Mouse (Mus musculus): ENCODE results near the gene Padi3. TPM values are rescaled to one million over a fixed set of nuclear protein-coding genes. Genes with fewer than 3 reads are reported as not detected.

Gene Padi3
- polyA plus RNA-seq, 1 experiment from 2014 or later, result not detected

DNA sequence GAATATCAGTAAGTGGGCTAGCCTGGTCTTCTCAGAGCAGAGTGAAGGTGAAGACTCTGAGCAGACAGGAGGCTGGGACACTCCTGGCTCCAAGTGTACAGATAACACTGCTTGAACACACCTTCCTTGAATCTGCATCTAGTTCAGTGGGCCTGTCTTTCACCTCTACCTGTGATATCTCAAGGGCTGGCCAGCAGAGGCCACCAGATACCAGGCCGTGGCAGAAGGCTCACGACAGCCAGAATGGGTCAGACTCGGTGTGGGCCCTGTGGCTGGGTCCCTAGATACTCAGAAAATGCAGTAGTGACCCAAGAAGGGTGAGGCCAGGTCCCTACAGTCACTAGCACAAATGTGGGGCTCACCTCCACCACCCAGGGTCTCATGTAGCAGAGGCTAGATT, 16.8 kb upstream of the Padi3 start:
- 61% methylated on average over 3 of the region's 3 CpGs for WGBS
- no peaks in the 10 kb centered on the region for H3K4me1 ChIP-seq (ENCODE audit: control insufficient read depth, insufficient read depth, low read length)
- H3K4me3 ChIP-seq (ENCODE audit: low read depth, low read length), result no peak overlapping the region
- ATAC-seq (ENCODE audit: low read depth), result no peak
- H3K36me3 ChIP-seq (ENCODE audit: control insufficient read depth, insufficient read depth, low read length), result no peaks in the 10 kb centered on the region
- no peak overlapping the region for H3K27ac ChIP-seq (ENCODE audit: low read depth, low read length)
- no peaks in the 10 kb centered on the region for H3K9me3 ChIP-seq (ENCODE audit: control insufficient read depth, low read length)
- no peaks in the 10 kb centered on the region for H3K27me3 ChIP-seq (ENCODE audit: control insufficient read depth, insufficient read depth, low read length)
- H3K9ac ChIP-seq (replicated peaks; ENCODE audit: low read depth, low read length), result no peak overlapping the region
- H3K4me2 ChIP-seq (ENCODE audit: low read depth, low read length), result no peak overlapping the region

GRCm38 (mm10) chr4:140825942-140826341, 15.5 kb upstream of the Padi3 start:
- Histone ChIP-seq H3K9ac (replicated peaks; ENCODE audit: low read depth, low read length) (no peak overlapping the region), H3K27me3 (ENCODE audit: control insufficient read depth, insufficient read depth, low read length) (no peaks in the 10 kb centered on the region), H3K4me2 (ENCODE audit: low read depth, low read length) (no peak overlapping the region), H3K4me1 (ENCODE audit: control insufficient read depth, insufficient read depth, low read length) (no peaks in the 10 kb centered on the region), H3K9me3 (ENCODE audit: control insufficient read depth, low read length) (no peaks in the 10 kb centered on the region), H3K36me3 (ENCODE audit: control insufficient read depth, insufficient read depth, low read length) (no peaks in the 10 kb centered on the region), H3K27ac (ENCODE audit: low read depth, low read length) (no peak overlapping the region), H3K4me3 (ENCODE audit: low read depth, low read length) (no peak overlapping the region)
- ATAC-seq (ENCODE audit: low read depth), result 0 out of 2 replicates have a peak, but pooled peaks have one; percentile 28
- 53% methylated on average over 11 of the region's 11 CpGs for WGBS

- Histone ChIP-seq H3K27ac (ENCODE audit: low read depth, low read length) (no peak overlapping the region), H3K4me2 (ENCODE audit: low read depth, low read length) (no peak overlapping the region), H3K4me3 (ENCODE audit: low read depth, low read length) (no peak overlapping the region), H3K9ac (replicated peaks; ENCODE audit: low read depth, low read length) (no peak overlapping the region), H3K27me3 (ENCODE audit: control insufficient read depth, insufficient read depth, low read length) (no peaks in the 10 kb centered on the region), H3K4me1 (ENCODE audit: control insufficient read depth, insufficient read depth, low read length) (no peaks in the 10 kb centered on the region), H3K9me3 (ENCODE audit: control insufficient read depth, low read length) (no peaks in the 10 kb centered on the region), H3K36me3 (ENCODE audit: control insufficient read depth, insufficient read depth, low read length) (no peaks in the 10 kb centered on the region)
- 66% methylated on average over 5 of the region's 5 CpGs for WGBS
- no peak for ATAC-seq (ENCODE audit: low read depth)
Observed at GRCm38 (mm10) chr4:140821988-140822387, 11.5 kb upstream of the Padi3 start.

- Histone ChIP-seq H3K4me2 (ENCODE audit: low read depth, low read length) (no peak overlapping the region), H3K36me3 (ENCODE audit: control insufficient read depth, insufficient read depth, low read length) (no peaks in the 10 kb centered on the region), H3K9me3 (ENCODE audit: control insufficient read depth, low read length) (no peaks in the 10 kb centered on the region), H3K4me3 (ENCODE audit: low read depth, low read length) (no peak overlapping the region), H3K27ac (ENCODE audit: low read depth, low read length) (no peak overlapping the region), H3K9ac (replicated peaks; ENCODE audit: low read depth, low read length) (no peak overlapping the region), H3K4me1 (ENCODE audit: control insufficient read depth, insufficient read depth, low read length) (0 out of 2 replicates have a peak, but pooled peaks cover 4% of the 10 kb centered on the region), H3K27me3 (ENCODE audit: control insufficient read depth, insufficient read depth, low read length) (no peaks in the 10 kb centered on the region)
- WGBS, result 88% methylated on average over 8 of the region's 8 CpGs
- ATAC-seq (ENCODE audit: low read depth), result no peak
Observed at GRCm38 (mm10) chr4:140817413-140817812, 7.0 kb upstream of the Padi3 start.

GRCm38 (mm10) chr4:140815996-140816917, 5.8 kb upstream of the Padi3 start:
- Histone ChIP-seq H3K4me3 (ENCODE audit: low read depth, low read length) (no peak overlapping the region), H3K4me1 (ENCODE audit: control insufficient read depth, insufficient read depth, low read length) (0 out of 2 replicates have a peak, but pooled peaks cover 4% of the 10 kb centered on the region), H3K9ac (replicated peaks; ENCODE audit: low read depth, low read length) (no peak overlapping the region), H3K9me3 (ENCODE audit: control insufficient read depth, low read length) (no peaks in the 10 kb centered on the region), H3K4me2 (ENCODE audit: low read depth, low read length) (no peak overlapping the region), H3K27me3 (ENCODE audit: control insufficient read depth, insufficient read depth, low read length) (no peaks in the 10 kb centered on the region), H3K27ac (ENCODE audit: low read depth, low read length) (no peak overlapping the region), H3K36me3 (ENCODE audit: control insufficient read depth, insufficient read depth, low read length) (no peaks in the 10 kb centered on the region)
- 62% methylated on average over 10 of the region's 10 CpGs for WGBS
- ATAC-seq (ENCODE audit: low read depth), result no peak

DNA sequence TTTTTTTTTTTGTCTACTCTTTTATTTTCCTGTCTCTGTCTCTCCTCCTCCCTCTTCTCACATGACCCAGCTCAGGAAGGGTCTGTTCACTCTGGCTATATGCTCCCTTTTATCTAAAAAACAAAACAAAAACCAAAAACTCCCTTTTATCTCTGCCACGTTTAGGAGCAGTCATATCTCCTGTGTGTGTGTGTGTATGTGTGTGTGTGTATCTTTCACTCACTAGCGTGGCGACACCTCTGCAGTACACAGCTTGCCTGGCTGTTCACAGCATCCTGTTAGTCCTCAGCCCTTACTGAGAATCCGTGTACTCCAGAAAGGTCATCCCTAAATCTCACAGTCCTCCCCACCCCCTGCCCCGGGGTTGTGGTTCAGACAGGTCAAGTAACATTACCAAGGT, 5.0 kb upstream of the Padi3 start:
- no peaks in the 10 kb centered on the region for H3K9me3 ChIP-seq (ENCODE audit: control insufficient read depth, low read length)

GRCm38 (mm10) chr4:140814241-140815225, 4.1 kb upstream of the Padi3 start:
- Histone ChIP-seq H3K4me2 (ENCODE audit: low read depth, low read length) (0 out of 2 replicates have a peak overlapping the region, but pooled peaks have one; percentile 15), H3K4me3 (ENCODE audit: low read depth, low read length) (no peak overlapping the region), H3K9me3 (ENCODE audit: control insufficient read depth, low read length) (no peaks in the 10 kb centered on the region), H3K27me3 (ENCODE audit: control insufficient read depth, insufficient read depth, low read length) (no peaks in the 10 kb centered on the region), H3K27ac (ENCODE audit: low read depth, low read length) (no peak overlapping the region), H3K4me1 (ENCODE audit: control insufficient read depth, insufficient read depth, low read length) (0 out of 2 replicates have a peak, but pooled peaks cover 4% of the 10 kb centered on the region), H3K36me3 (ENCODE audit: control insufficient read depth, insufficient read depth, low read length) (no peaks in the 10 kb centered on the region), H3K9ac (replicated peaks; ENCODE audit: low read depth, low read length) (no peak overlapping the region)
- WGBS, result 23% methylated on average over 36 of the region's 36 CpGs
- no peak for ATAC-seq (ENCODE audit: low read depth)

More for the DNA sequence above, 5.0 kb upstream of the Padi3 start:
- Histone ChIP-seq H3K9ac (replicated peaks; ENCODE audit: low read depth, low read length) (no peak overlapping the region), H3K4me3 (ENCODE audit: low read depth, low read length) (no peak overlapping the region), H3K4me1 (ENCODE audit: control insufficient read depth, insufficient read depth, low read length) (0 out of 2 replicates have a peak, but pooled peaks cover 4% of the 10 kb centered on the region), H3K4me2 (ENCODE audit: low read depth, low read length) (no peak overlapping the region), H3K36me3 (ENCODE audit: control insufficient read depth, insufficient read depth, low read length) (no peaks in the 10 kb centered on the region), H3K27ac (ENCODE audit: low read depth, low read length) (no peak overlapping the region), H3K27me3 (ENCODE audit: control insufficient read depth, insufficient read depth, low read length) (no peaks in the 10 kb centered on the region)
- WGBS, result 79% methylated on average over 5 of the region's 5 CpGs
- ATAC-seq (ENCODE audit: low read depth), result no peak

DNA sequence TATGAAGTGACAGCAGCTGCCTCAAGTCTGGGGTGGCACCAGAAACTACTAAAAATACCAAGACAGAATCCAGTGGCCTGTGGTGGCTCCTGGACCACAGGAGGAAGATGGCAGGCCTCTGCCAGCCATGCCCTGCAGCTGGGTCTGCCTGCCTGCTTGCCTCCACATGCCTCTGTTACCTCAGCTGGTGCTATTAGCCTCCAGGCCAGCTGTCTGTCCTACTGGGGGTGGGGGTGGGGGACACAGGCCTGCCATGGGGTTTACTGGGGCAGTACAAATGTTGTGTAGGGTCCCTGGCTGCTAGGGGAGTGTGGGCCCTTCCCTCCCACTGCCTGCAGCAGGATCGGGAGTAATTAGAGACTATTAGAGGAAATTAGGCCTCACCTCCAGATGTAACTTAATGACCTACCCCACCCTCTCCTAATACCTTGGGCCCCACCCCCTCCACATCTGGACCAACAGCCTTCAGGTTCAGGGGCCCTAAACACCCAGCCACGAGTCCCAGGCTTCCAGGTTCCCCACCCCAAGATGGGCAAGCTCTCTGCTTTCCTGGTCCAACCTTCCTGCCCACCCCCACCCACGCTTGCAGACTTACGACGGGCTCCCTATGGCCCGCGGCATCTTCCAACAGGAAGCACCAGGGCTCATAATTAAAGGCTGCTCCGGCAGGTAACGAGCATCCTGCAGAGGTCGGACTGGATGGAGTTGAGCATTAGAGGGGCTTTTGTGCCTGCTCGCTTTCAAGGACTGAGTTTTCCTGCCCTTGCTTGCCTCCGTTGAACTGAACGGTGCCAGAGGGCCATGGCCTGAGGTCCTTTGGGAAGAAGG, 3.1 kb upstream of the Padi3 start:
- no peaks in the 10 kb centered on the region for H3K9me3 ChIP-seq (ENCODE audit: control insufficient read depth, low read length)
- ATAC-seq (ENCODE audit: low read depth), result no peak
- 0 out of 2 replicates have a peak overlapping the region, but pooled peaks have one; percentile 15 for H3K4me2 ChIP-seq (ENCODE audit: low read depth, low read length)
- H3K36me3 ChIP-seq (ENCODE audit: control insufficient read depth, insufficient read depth, low read length), result no peaks in the 10 kb centered on the region
- H3K27me3 ChIP-seq (ENCODE audit: control insufficient read depth, insufficient read depth, low read length), result no peaks in the 10 kb centered on the region
- no peak overlapping the region for H3K4me3 ChIP-seq (ENCODE audit: low read depth, low read length)
- 0 out of 2 replicates have a peak, but pooled peaks cover 4% of the 10 kb centered on the region for H3K4me1 ChIP-seq (ENCODE audit: control insufficient read depth, insufficient read depth, low read length)
- no peak overlapping the region for H3K9ac ChIP-seq (replicated peaks; ENCODE audit: low read depth, low read length)
- no peak overlapping the region for H3K27ac ChIP-seq (ENCODE audit: low read depth, low read length)
- WGBS, result 11% methylated on average over 13 of the region's 13 CpGs

Data from neural tube, embryonic 14.5 days (tissue).